Mouse (Mus musculus): ENCODE results near the gene Ube2j1.
A peak's percentile ranks its signal among the peaks of the same experiment; 100 is the strongest.
"Not testable (repeated sequence)": the region's sequence is repeated elsewhere in the genome, so short reads cannot be mapped to it uniquely, and the experiment has no call there.

The Ube2j1 gene

GRCm38 (mm10) chr4:33031195-33031960, at the start of gene Ube2j1:
Ube2j1 (plus strand) TSS chr4:33031416.
- peak; percentile 95 to 97 for DNase-seq (ENCODE audit: inconsistent age in 2 of 2, low spot score in 1 of 2)

GRCm38 (mm10) chr4:32981617-32982016, 49.6 kb upstream of the Ube2j1 start:
- DNase-seq (ENCODE audit: inconsistent age in 2 of 2, low spot score in 1 of 2) = no peak

- DNase-seq (ENCODE audit: inconsistent age in 2 of 2, low spot score in 1 of 2) = peak; percentile 9 to 48
These were observed 49.0 kb upstream of the Ube2j1 start for GRCm38 (mm10) chr4:32982041-32982715.

- peak in 1 of 2 experiments; percentile 69 for DNase-seq (ENCODE audit: inconsistent age in 2 of 2, low spot score in 1 of 2)
These were observed 48.5 kb upstream of the Ube2j1 start, which contains the start of gene Rragd for GRCm38 (mm10) chr4:32982716-32983175. Rragd (plus strand) TSS chr4:32983037.

GRCm38 (mm10) chr4:32983176-32984155, 47.8 kb upstream of the Ube2j1 start:
- DNase-seq (ENCODE audit: inconsistent age in 2 of 2, low spot score in 1 of 2) = peak; percentile 71 to 89

GRCm38 (mm10) chr4:32984242-32984641, 47.0 kb upstream of the Ube2j1 start:
- DNase-seq (ENCODE audit: inconsistent age in 2 of 2, low spot score in 1 of 2) = peak in 1 of 2 experiments; percentile 67

- no peak for DNase-seq (ENCODE audit: inconsistent age in 2 of 2, low spot score in 1 of 2)
These were observed 46.2 kb upstream of the Ube2j1 start for GRCm38 (mm10) chr4:32984801-32985675.

- no peak for DNase-seq (ENCODE audit: inconsistent age in 2 of 2, low spot score in 1 of 2)
These were observed 45.5 kb upstream of the Ube2j1 start for GRCm38 (mm10) chr4:32985684-32986083.

- DNase-seq (ENCODE audit: inconsistent age in 2 of 2, low spot score in 1 of 2) = no peak
These were observed 44.2 kb upstream of the Ube2j1 start for GRCm38 (mm10) chr4:32987006-32987405.

- no peak for DNase-seq (ENCODE audit: inconsistent age in 2 of 2, low spot score in 1 of 2)
These were observed 41.9 kb upstream of the Ube2j1 start for GRCm38 (mm10) chr4:32989346-32989745.

- DNase-seq (ENCODE audit: inconsistent age in 2 of 2, low spot score in 1 of 2) = no peak
These were observed 37.0 kb upstream of the Ube2j1 start for GRCm38 (mm10) chr4:32994168-32994567.

- DNase-seq (ENCODE audit: inconsistent age in 2 of 2, low spot score in 1 of 2) = no peak
These were observed 35.1 kb upstream of the Ube2j1 start for GRCm38 (mm10) chr4:32996083-32996482.

GRCm38 (mm10) chr4:32997571-32997970, 33.6 kb upstream of the Ube2j1 start:
- no peak for DNase-seq (ENCODE audit: inconsistent age in 2 of 2, low spot score in 1 of 2)

- DNase-seq (ENCODE audit: inconsistent age in 2 of 2, low spot score in 1 of 2) = no peak
These were observed 32.2 kb upstream of the Ube2j1 start for GRCm38 (mm10) chr4:32998996-32999395.

- DNase-seq (ENCODE audit: inconsistent age in 2 of 2, low spot score in 1 of 2) = no peak
These were observed 29.1 kb upstream of the Ube2j1 start for GRCm38 (mm10) chr4:33002081-33002480.

- DNase-seq (ENCODE audit: inconsistent age in 2 of 2, low spot score in 1 of 2) = not testable (repeated sequence)
These were observed 25.4 kb upstream of the Ube2j1 start for GRCm38 (mm10) chr4:33005595-33006470.

- DNase-seq (ENCODE audit: inconsistent age in 2 of 2, low spot score in 1 of 2) = no peak
These were observed 24.4 kb upstream of the Ube2j1 start for GRCm38 (mm10) chr4:33006844-33007243.

GRCm38 (mm10) chr4:33007443-33008217, 23.6 kb upstream of the Ube2j1 start:
- no peak for DNase-seq (ENCODE audit: inconsistent age in 2 of 2, low spot score in 1 of 2)

Data from adrenal gland, adult (tissue).